Comparison of ENCODE assay signal across 8 mouse cellular contexts in genomic region chr12:80130558-80131358, GRCm38 (mm10). TPM values are rescaled to one million over a fixed set of nuclear protein-coding genes. Genes with fewer than 3 reads are reported as not detected.
DNase-seq lines count a peak whose midpoint lies in the region; ATAC-seq and TF ChIP-seq lines count a peak whose summit lies in the region.

No protein-coding gene starts in this region.

- TF ChIP-seq CTCF in spleen, adult 2 months (IDR thresholded peaks at IDR 0.05; ENCODE audit: extremely low read depth, insufficient read depth, insufficient read length, insufficient replicate concordance), result no peak

- peak overlapping the region; percentile 82 for H3K4me2 ChIP-seq in forebrain, embryonic 13.5 days
- H3K4me2 ChIP-seq in intestine, embryonic 14.5 days (ENCODE audit: low read length), result peak overlapping the region; percentile 71
- peak overlapping the region; percentile 87 for H3K4me2 ChIP-seq in liver, embryonic 15.5 days
- peak overlapping the region; percentile 75 for H3K4me2 ChIP-seq in neural tube, embryonic 15.5 days

- peak; percentile 56 to 73 for DNase-seq in spleen, adult 2 months (ENCODE audit: low read depth in 1 of 2, low spot score in 2 of 2)
- no peak for DNase-seq in spleen, postnatal 14 days (ENCODE audit: low spot score in 2 of 2)
- peak; percentile 74 for DNase-seq in intestine, embryonic 14.5 days (ENCODE audit: low spot score)
- DNase-seq in layer of hippocampus, adult 11-12 months (ENCODE audit: low spot score), result no peak
- no peak for DNase-seq in left cerebral cortex, postnatal 36 days (ENCODE audit: low spot score in 2 of 2)

- H3K4me3 ChIP-seq in spleen, adult 2 months (ENCODE audit: extremely low read depth, insufficient read depth, insufficient read length), result peak overlapping the region; percentile 51; the same call in 1 of the 2 replicates
- H3K4me3 ChIP-seq in forebrain, embryonic 13.5 days, result no peak overlapping the region
- H3K4me3 ChIP-seq in intestine, embryonic 14.5 days (ENCODE audit: low read depth, low read length), result peak overlapping the region; percentile 52
- H3K4me3 ChIP-seq in liver, embryonic 15.5 days (replicated peaks), result no peak overlapping the region
- H3K4me3 ChIP-seq in neural tube, embryonic 15.5 days (replicated peaks), result no peak overlapping the region

- no peaks in the 10 kb centered on the region for H3K9me3 ChIP-seq in forebrain, embryonic 13.5 days (replicated peaks)
- 0 out of 2 replicates have a peak, but pooled peaks cover 2% of the 10 kb centered on the region for H3K9me3 ChIP-seq in intestine, embryonic 14.5 days (ENCODE audit: control insufficient read depth, low read length)
- H3K9me3 ChIP-seq in liver, embryonic 15.5 days (replicated peaks), result no peaks in the 10 kb centered on the region
- no peaks in the 10 kb centered on the region for H3K9me3 ChIP-seq in neural tube, embryonic 15.5 days (replicated peaks)

- intact Hi-C loops in left cerebral cortex, postnatal 36 days (cut with DNase I), result loop anchor here (10.0 kb wide), 1 partner anchor 606 kb away; no protein-coding TSS in a partner anchor

- H3K36me3 ChIP-seq in spleen, adult 2 months (ENCODE audit: control insufficient read depth, insufficient read depth, low read length), result peaks cover 2% of the 10 kb centered on the region; the same call in 1 of the 2 replicates
- H3K36me3 ChIP-seq in forebrain, embryonic 13.5 days (ENCODE audit: poor library complexity, severe bottlenecking), result 0 out of 2 replicates have a peak, but pooled peaks cover 4% of the 10 kb centered on the region
- no peaks in the 10 kb centered on the region for H3K36me3 ChIP-seq in intestine, embryonic 14.5 days (ENCODE audit: control insufficient read depth, insufficient read depth, low read length)
- no peaks in the 10 kb centered on the region; the same call in 1 of the 2 replicates for H3K36me3 ChIP-seq in liver, embryonic 15.5 days (replicated peaks)
- no peaks in the 10 kb centered on the region for H3K36me3 ChIP-seq in neural tube, embryonic 15.5 days

- 10% methylated on average over 5 of the region's 6 CpGs for WGBS in spleen, adult 2 months
- WGBS in forebrain, embryonic 13.5 days, result 7% methylated on average over 5 of the region's 6 CpGs
- 4% methylated on average over 6 of the region's 6 CpGs for WGBS in intestine, embryonic 14.5 days
- WGBS in liver, embryonic 15.5 days (ENCODE audit: insufficient replicate concordance), result 11% methylated on average over 6 of the region's 6 CpGs
- WGBS in neural tube, embryonic 15.5 days, result 10% methylated on average over 6 of the region's 6 CpGs

- TF ChIP-seq POLR2A in spleen, adult 2 months (IDR thresholded peaks at IDR 0.05; ENCODE audit: low read depth, low read length), result no peak

- H3K27ac ChIP-seq in spleen, adult 2 months (ENCODE audit: insufficient read depth, low read length), result peak overlapping the region; percentile 99
- peak overlapping the region; percentile 94 for H3K27ac ChIP-seq in forebrain, embryonic 13.5 days
- H3K27ac ChIP-seq in intestine, embryonic 14.5 days (ENCODE audit: low read depth), result peak overlapping the region; percentile 97
- peak overlapping the region; percentile 93 for H3K27ac ChIP-seq in liver, embryonic 15.5 days (replicated peaks)
- peak overlapping the region; percentile 95 for H3K27ac ChIP-seq in neural tube, embryonic 15.5 days (replicated peaks)

- H3K9ac ChIP-seq in forebrain, embryonic 13.5 days, result peak overlapping the region; percentile 17; the same call in 1 of the 2 replicates
- H3K9ac ChIP-seq in intestine, embryonic 14.5 days (ENCODE audit: low read length), result peak overlapping the region; percentile 87
- no peak overlapping the region; the same call in 1 of the 2 replicates for H3K9ac ChIP-seq in liver, embryonic 15.5 days
- peak overlapping the region; percentile 24; the same call in 1 of the 2 replicates for H3K9ac ChIP-seq in neural tube, embryonic 15.5 days (replicated peaks)

- H3K27me3 ChIP-seq in spleen, adult 2 months (ENCODE audit: control insufficient read depth, insufficient read depth, low read length), result no peaks in the 10 kb centered on the region
- H3K27me3 ChIP-seq in forebrain, embryonic 13.5 days, result no peaks in the 10 kb centered on the region
- no peaks in the 10 kb centered on the region for H3K27me3 ChIP-seq in intestine, embryonic 14.5 days (replicated peaks; ENCODE audit: control insufficient read depth, insufficient read depth, low read length)
- H3K27me3 ChIP-seq in liver, embryonic 15.5 days, result no peaks in the 10 kb centered on the region
- H3K27me3 ChIP-seq in neural tube, embryonic 15.5 days (replicated peaks), result no peaks in the 10 kb centered on the region

- peaks cover 26% of the 10 kb centered on the region; the same call in 1 of the 2 replicates for H3K4me1 ChIP-seq in spleen, adult 2 months (ENCODE audit: control insufficient read depth, insufficient read depth, insufficient read length)
- H3K4me1 ChIP-seq in forebrain, embryonic 13.5 days, result peaks cover 32% of the 10 kb centered on the region
- H3K4me1 ChIP-seq in intestine, embryonic 14.5 days (replicated peaks; ENCODE audit: control insufficient read depth, insufficient read depth, low read length), result peaks cover 31% of the 10 kb centered on the region
- peaks cover 59% of the 10 kb centered on the region for H3K4me1 ChIP-seq in liver, embryonic 15.5 days (replicated peaks)
- peaks cover 31% of the 10 kb centered on the region for H3K4me1 ChIP-seq in neural tube, embryonic 15.5 days

- ATAC-seq in forebrain, embryonic 13.5 days, result peak; percentile 54
- peak; percentile 66 for ATAC-seq in intestine, embryonic 14.5 days (replicated peaks; ENCODE audit: low FRiP score, low TSS enrichment, low read depth)
- ATAC-seq in liver, embryonic 15.5 days (ENCODE audit: insufficient read depth), result peak; percentile 28
- ATAC-seq in neural tube, embryonic 15.5 days (ENCODE audit: low FRiP score), result peak; percentile 36; the same call in 1 of the 2 replicates

RNA-seq across cellular contexts. Expression of gene Zfp36l1, which starts 17.9 kb away (rescaled TPM):
- 251 and 372 TPM in 2 replicates for polyA plus RNA-seq in spleen, adult 2 months (2012; rRNA removed)
- polyA plus RNA-seq in forebrain, embryonic 13.5 days (2015; fragmentation: Nextera tagmentation; extraction: Ambion mirVana), result 52.6 and 60.2 TPM in 2 replicates
- polyA plus RNA-seq in intestine, embryonic 14.5 days (2014; fragmentation: Nextera tagmentation; extraction: Ambion mirVana), result 159 and 165 TPM in 2 replicates
- polyA plus RNA-seq in liver, embryonic 15.5 days (2015; fragmentation: Nextera tagmentation; extraction: Ambion mirVana), result 23.7 and 24.5 TPM in 2 replicates
- 33.6 and 54.3 TPM in 2 replicates for polyA plus RNA-seq in neural tube, embryonic 15.5 days (2015; fragmentation: Nextera tagmentation; extraction: Ambion mirVana)
- 10 to 100 TPM; 37.3 to 40.0 TPM for total RNA-seq in left cerebral cortex, postnatal 36 days (2021)

Comparison
In these comparisons a context has a peak if more than half of its experiments do, and no peak if none do; other contexts are left out.
1. DNase-seq: peak in spleen, adult 2 months (2 of 2) and intestine, embryonic 14.5 days (single experiment); none in spleen, postnatal 14 days (0 of 2), layer of hippocampus, adult 11-12 months (single experiment) and left cerebral cortex, postnatal 36 days (0 of 2).
2. H3K4me3 ChIP-seq: peak in spleen, adult 2 months (single experiment) and intestine, embryonic 14.5 days (single experiment); none in forebrain, embryonic 13.5 days (single experiment), liver, embryonic 15.5 days (single experiment) and neural tube, embryonic 15.5 days (single experiment).
3. Peak in every context shown above with its lines, with median percentiles within 50 percentile points of each other: H3K27ac ChIP-seq, ATAC-seq and H3K4me2 ChIP-seq.